12 mouse cellular contexts compared by ENCODE assay signal in genomic region chr11:72470004-72470403, GRCm38 (mm10). TPM values are rescaled to one million over a fixed set of nuclear protein-coding genes. Genes with fewer than 3 reads are reported as not detected.
A peak's percentile ranks its signal among the peaks of the same experiment; 100 is the strongest.
DNase-seq lines count a peak whose midpoint lies in the region; ATAC-seq and TF ChIP-seq lines count a peak whose summit lies in the region.
"Had no signal": no experiment of that assay in that cellular context is flagged by ENCODE, and none has a peak within 500 bp of the region (broad histone marks: within the 10 kb centered on the region; RNA-seq: fewer than 3 reads in every experiment).

No protein-coding gene starts in this region.

- peaks cover 55% of the 10 kb centered on the region for H3K4me1 ChIP-seq in intestine, embryonic 15.5 days (replicated peaks)
- peaks cover 23% of the 10 kb centered on the region for H3K4me1 ChIP-seq in intestine, postnatal 0 days (replicated peaks; ENCODE audit: control insufficient read depth, insufficient read depth, low read length)
- H3K4me1 ChIP-seq in lung, postnatal 0 days (ENCODE audit: insufficient read depth, low read depth, low read length) = peaks cover 41% of the 10 kb centered on the region
- peaks cover 77% of the 10 kb centered on the region for H3K4me1 ChIP-seq in liver, postnatal 0 days (ENCODE audit: insufficient read depth)

- peak; percentile 35; the same call in 1 of the 2 replicates for ATAC-seq in frontal cortex, adult (ENCODE audit: low TSS enrichment)
- no peak for ATAC-seq in intestine, embryonic 15.5 days
- no peak for ATAC-seq in intestine, postnatal 0 days
- ATAC-seq in lung, postnatal 0 days = no peak
- ATAC-seq in liver, postnatal 0 days = no peak

- no peak overlapping the region for H3K4me2 ChIP-seq in intestine, embryonic 15.5 days (replicated peaks)
- no peak overlapping the region for H3K4me2 ChIP-seq in intestine, postnatal 0 days (replicated peaks; ENCODE audit: low read depth)
- H3K4me2 ChIP-seq in lung, postnatal 0 days (replicated peaks; ENCODE audit: low read depth, low read length) = no peak overlapping the region
- no peak overlapping the region for H3K4me2 ChIP-seq in liver, postnatal 0 days (ENCODE audit: low read depth, low read length)
- H3K4me2 ChIP-seq: forebrain, embryonic 12.5 days had no signal

- no peak overlapping the region for H3K4me3 ChIP-seq in intestine, embryonic 15.5 days (replicated peaks)
- no peak overlapping the region for H3K4me3 ChIP-seq in intestine, postnatal 0 days (ENCODE audit: low read depth, low read length)
- H3K4me3 ChIP-seq in lung, postnatal 0 days (ENCODE audit: low read depth, low read length) = no peak overlapping the region
- no peak overlapping the region for H3K4me3 ChIP-seq in liver, postnatal 0 days (ENCODE audit: low read depth, low read length)
- H3K4me3 ChIP-seq: forebrain, embryonic 12.5 days had no signal

- H3K27ac ChIP-seq in intestine, embryonic 15.5 days = peak overlapping the region; percentile 24; the same call in 1 of the 2 replicates
- no peak overlapping the region for H3K27ac ChIP-seq in intestine, postnatal 0 days (ENCODE audit: low read depth, low read length)
- peak overlapping the region; percentile 78 for H3K27ac ChIP-seq in lung, postnatal 0 days (ENCODE audit: low read length)
- peak overlapping the region; percentile 63 for H3K27ac ChIP-seq in liver, postnatal 0 days (ENCODE audit: low read depth)
- H3K27ac ChIP-seq: forebrain, embryonic 12.5 days had no signal

- DNase-seq in frontal cortex, postnatal 14 days (ENCODE audit: low spot score in 2 of 2) = no peak
- no peak for DNase-seq in lung, postnatal 0 days (ENCODE audit: low spot score)
- no peak for DNase-seq in lung, adult 18-20 months
- DNase-seq in liver, postnatal 0 days = no peak
- no peak for DNase-seq in adrenal gland, postnatal 36 days
- DNase-seq: cerebellum, adult 11 months had no signal

- no peaks in the 10 kb centered on the region for H3K27me3 ChIP-seq in intestine, embryonic 15.5 days (replicated peaks)
- H3K27me3 ChIP-seq in intestine, postnatal 0 days (replicated peaks; ENCODE audit: control insufficient read depth, insufficient read depth, low read length) = no peaks in the 10 kb centered on the region
- H3K27me3 ChIP-seq in lung, postnatal 0 days (replicated peaks; ENCODE audit: insufficient read depth, low read length) = no peaks in the 10 kb centered on the region
- no peaks in the 10 kb centered on the region for H3K27me3 ChIP-seq in liver, postnatal 0 days (ENCODE audit: insufficient read depth, low read length)
- H3K27me3 ChIP-seq: forebrain, embryonic 12.5 days had no signal

- no peak for TF ChIP-seq CTCF in intestine, postnatal 0 days (IDR thresholded peaks at IDR 0.05; ENCODE audit: low read depth)
- TF ChIP-seq CTCF in lung, postnatal 0 days (IDR thresholded peaks at IDR 0.05) = no peak
- TF ChIP-seq CTCF in liver, postnatal 0 days (IDR thresholded peaks at IDR 0.05; ENCODE audit: low read depth) = no peak

- H3K9ac ChIP-seq in intestine, embryonic 15.5 days = no peak overlapping the region
- no peak overlapping the region for H3K9ac ChIP-seq in intestine, postnatal 0 days (ENCODE audit: low read depth, low read length)
- no peak overlapping the region for H3K9ac ChIP-seq in lung, postnatal 0 days (replicated peaks; ENCODE audit: low read depth)
- no peak overlapping the region for H3K9ac ChIP-seq in liver, postnatal 0 days (replicated peaks)
- H3K9ac ChIP-seq: forebrain, embryonic 12.5 days had no signal

- no peaks in the 10 kb centered on the region for H3K9me3 ChIP-seq in intestine, embryonic 15.5 days
- H3K9me3 ChIP-seq in intestine, postnatal 0 days (ENCODE audit: control insufficient read depth) = no peaks in the 10 kb centered on the region
- H3K9me3 ChIP-seq in lung, postnatal 0 days (ENCODE audit: low read length) = no peaks in the 10 kb centered on the region
- no peaks in the 10 kb centered on the region for H3K9me3 ChIP-seq in liver, postnatal 0 days (ENCODE audit: low read length)
- H3K9me3 ChIP-seq: forebrain, embryonic 12.5 days had no signal

- no peaks in the 10 kb centered on the region for H3K36me3 ChIP-seq in intestine, embryonic 15.5 days
- 0 out of 2 replicates have a peak, but pooled peaks cover 3% of the 10 kb centered on the region for H3K36me3 ChIP-seq in intestine, postnatal 0 days (ENCODE audit: control insufficient read depth, insufficient read depth)
- no peaks in the 10 kb centered on the region for H3K36me3 ChIP-seq in lung, postnatal 0 days (ENCODE audit: insufficient read depth, low read length)
- H3K36me3 ChIP-seq in liver, postnatal 0 days (replicated peaks; ENCODE audit: insufficient read depth, low read length) = no peaks in the 10 kb centered on the region
- H3K36me3 ChIP-seq: forebrain, embryonic 12.5 days had no signal

- TF ChIP-seq EP300 in lung, postnatal 0 days (IDR thresholded peaks at IDR 0.05) = no peak
- TF ChIP-seq EP300 in liver, postnatal 0 days (IDR thresholded peaks at IDR 0.05; ENCODE audit: low read depth) = no peak

- WGBS in intestine, embryonic 15.5 days = 64% methylated on average over 4 of the region's 4 CpGs
- 64% methylated on average over 4 of the region's 4 CpGs for WGBS in intestine, postnatal 0 days
- 45% methylated on average over 4 of the region's 4 CpGs for WGBS in lung, postnatal 0 days
- WGBS in liver, postnatal 0 days (ENCODE audit: insufficient replicate concordance) = 34% methylated on average over 4 of the region's 4 CpGs

RNA-seq across cellular contexts. Expression of gene Spns2, which starts 19.7 kb away (rescaled TPM):
- 5.3 and 5.6 TPM in 2 replicates for polyA plus RNA-seq in intestine, embryonic 15.5 days (2015; fragmentation: Nextera tagmentation; extraction: Ambion mirVana)
- polyA plus RNA-seq in intestine, postnatal 0 days (2015; fragmentation: Nextera tagmentation; extraction: Ambion mirVana) = 19.8 and 20.5 TPM in 2 replicates
- polyA plus RNA-seq in lung, postnatal 0 days (2015; fragmentation: Nextera tagmentation; extraction: Ambion mirVana) = 11.1 and 12.2 TPM in 2 replicates
- 4.1 and 4.9 TPM in 2 replicates for polyA plus RNA-seq in liver, postnatal 0 days (2015; fragmentation: Nextera tagmentation; extraction: Ambion mirVana)
- total RNA-seq in adrenal gland, postnatal 36 days (2021) = 1 to 10 TPM; 2.2 to 3.4 TPM

RNA-seq across cellular contexts. Expression of gene Mybbp1a, which starts 28.8 kb away (rescaled TPM):
- 171 and 172 TPM in 2 replicates for polyA plus RNA-seq in intestine, embryonic 15.5 days (2015; fragmentation: Nextera tagmentation; extraction: Ambion mirVana)
- 37.3 and 40.7 TPM in 2 replicates for polyA plus RNA-seq in intestine, postnatal 0 days (2015; fragmentation: Nextera tagmentation; extraction: Ambion mirVana)
- polyA plus RNA-seq in lung, postnatal 0 days (2015; fragmentation: Nextera tagmentation; extraction: Ambion mirVana) = 41.5 and 44.3 TPM in 2 replicates
- polyA plus RNA-seq in liver, postnatal 0 days (2015; fragmentation: Nextera tagmentation; extraction: Ambion mirVana) = 40.2 and 44.5 TPM in 2 replicates
- 100 to 1,000 TPM in 1 of 2 experiments, 10 to 100 TPM in 1; 86.3 to 101 TPM for total RNA-seq in adrenal gland, postnatal 36 days (2021)

RNA-seq across cellular contexts. Expression of gene Ggt6, which starts 34.7 kb away (rescaled TPM):
- 11.5 and 14.4 TPM in 2 replicates for polyA plus RNA-seq in intestine, embryonic 15.5 days (2015; fragmentation: Nextera tagmentation; extraction: Ambion mirVana)
- polyA plus RNA-seq in intestine, postnatal 0 days (2015; fragmentation: Nextera tagmentation; extraction: Ambion mirVana) = 8.1 and 8.6 TPM in 2 replicates
- polyA plus RNA-seq in lung, postnatal 0 days (2015; fragmentation: Nextera tagmentation; extraction: Ambion mirVana) = 0.94 and 1.0 TPM in 2 replicates
- 0.79 and 1.2 TPM in 2 replicates for polyA plus RNA-seq in liver, postnatal 0 days (2015; fragmentation: Nextera tagmentation; extraction: Ambion mirVana)
- total RNA-seq in adrenal gland, postnatal 36 days (2021) = 1 to 10 TPM in 1 of 2 experiments, under 1 TPM in 1; 0.79 to 5.3 TPM
- total RNA-seq: left cerebral cortex, postnatal 14 days; megakaryocyte progenitor cell, adult 5-6 weeks had no signal
- polyA plus RNA-seq: forebrain, embryonic 12.5 days had no signal

RNA-seq across cellular contexts. Expression of gene Smtnl2, which starts 58.5 kb away (rescaled TPM):
- polyA plus RNA-seq in intestine, embryonic 15.5 days (2015; fragmentation: Nextera tagmentation; extraction: Ambion mirVana) = 41.9 and 45.0 TPM in 2 replicates
- polyA plus RNA-seq in intestine, postnatal 0 days (2015; fragmentation: Nextera tagmentation; extraction: Ambion mirVana) = 7.8 and 8.1 TPM in 2 replicates
- polyA plus RNA-seq in lung, postnatal 0 days (2015; fragmentation: Nextera tagmentation; extraction: Ambion mirVana) = 108 TPM in 2 replicates
- 3.5 and 4.0 TPM in 2 replicates for polyA plus RNA-seq in liver, postnatal 0 days (2015; fragmentation: Nextera tagmentation; extraction: Ambion mirVana)
- total RNA-seq in adrenal gland, postnatal 36 days (2021) = 1 to 10 TPM; 1.7 to 2.4 TPM
- total RNA-seq: megakaryocyte progenitor cell, adult 5-6 weeks had no signal
